Mouse (Mus musculus): ENCODE results near the gene Olfr612. TPM values are rescaled to one million over a fixed set of nuclear protein-coding genes. Genes with fewer than 3 reads are reported as not detected.
"Not testable (repeated sequence)": the region's sequence is repeated elsewhere in the genome, so short reads cannot be mapped to it uniquely, and the experiment has no call there.

Olfr612 gene
- polyA plus RNA-seq (2015; fragmentation: Nextera tagmentation; extraction: Ambion mirVana): not detected in 2 replicates

GRCm38 (mm10) chr7:103542617-103543016 is at the start of gene Olfr612:
Olfr612 (minus strand) TSS chr7:103542717.
- not testable (repeated sequence) for H3K4me1 ChIP-seq (replicated peaks); H3K4me2 ChIP-seq; H3K36me3 ChIP-seq; H3K27ac ChIP-seq; DNase-seq; H3K9me3 ChIP-seq (replicated peaks); H3K4me3 ChIP-seq (replicated peaks); H3K9ac ChIP-seq; H3K27me3 ChIP-seq; ATAC-seq (ENCODE audit: low read depth)
- WGBS (ENCODE audit: insufficient replicate concordance): 62% methylated on average over 2 of the region's 2 CpGs

GRCm38 (mm10) chr7:103589803-103590202 is 47.3 kb upstream of the Olfr612 start, which contains the start of gene Olfr618:
Olfr618 (plus strand) TSS chr7:103590103.
- DNase-seq: no peak
- WGBS (ENCODE audit: insufficient replicate concordance): 42% methylated on average over 2 of the region's 2 CpGs

GRCm38 (mm10) chr7:103572761-103573160 is 30.2 kb upstream of the Olfr612 start, which contains the start of gene Olfr617:
Olfr617 (plus strand) TSS chr7:103573061.
- Histone ChIP-seq H3K9ac (no peak within 1 kb of the TSS), H3K27ac (no peak within 1 kb of the TSS), H3K4me3 (replicated peaks) (no peak within 1 kb of the TSS), H3K4me1 (replicated peaks) (no peaks in the 10 kb centered on the region), H3K9me3 (replicated peaks) (no peaks in the 10 kb centered on the region), H3K27me3 (no peaks in the 10 kb centered on the region), H3K4me2 (no peak within 1 kb of the TSS), H3K36me3 (no peaks in the 10 kb centered on the region)
- WGBS (ENCODE audit: insufficient replicate concordance): 64% methylated on average over 1 of the region's 1 CpGs
- no peak for ATAC-seq (ENCODE audit: low read depth)
- no peak for DNase-seq

More at GRCm38 (mm10) chr7:103589803-103590202, 47.3 kb upstream of the Olfr612 start, which contains the start of gene Olfr618:
- no peaks in the 10 kb centered on the region for H3K27me3 ChIP-seq
- H3K4me1 ChIP-seq (replicated peaks): no peaks in the 10 kb centered on the region
- H3K9me3 ChIP-seq (replicated peaks): no peaks in the 10 kb centered on the region
- no peaks in the 10 kb centered on the region for H3K36me3 ChIP-seq
- ATAC-seq (ENCODE audit: low read depth): no peak
- no peak within 1 kb of the TSS for H3K4me3 ChIP-seq (replicated peaks)
- no peak within 1 kb of the TSS for H3K27ac ChIP-seq
- H3K4me2 ChIP-seq: no peak within 1 kb of the TSS
- H3K9ac ChIP-seq: no peak within 1 kb of the TSS

- no peak within 1 kb of the TSS for H3K4me3 ChIP-seq (replicated peaks)
- H3K4me2 ChIP-seq: no peak within 1 kb of the TSS
- H3K27me3 ChIP-seq: no peaks in the 10 kb centered on the region
- ATAC-seq (ENCODE audit: low read depth): no peak
- no peaks in the 10 kb centered on the region for H3K36me3 ChIP-seq
- no peaks in the 10 kb centered on the region for H3K9me3 ChIP-seq (replicated peaks)
- no peaks in the 10 kb centered on the region for H3K4me1 ChIP-seq (replicated peaks)
- DNase-seq: no peak
- WGBS (ENCODE audit: insufficient replicate concordance): 44% methylated on average over 3 of the region's 3 CpGs
- H3K9ac ChIP-seq: no peak within 1 kb of the TSS
- H3K27ac ChIP-seq: no peak within 1 kb of the TSS
These were observed 26.5 kb upstream of the Olfr612 start, which contains the start of gene Olfr616 for GRCm38 (mm10) chr7:103569043-103569442. Olfr616 (minus strand) TSS chr7:103569143.

- DNase-seq (no peak), ATAC-seq (ENCODE audit: low read depth) (no peak)
- H3K27me3 ChIP-seq: no peaks in the 10 kb centered on the region
- no peak within 1 kb of the TSS for H3K4me3 ChIP-seq (replicated peaks)
- 43% methylated on average over 2 of the region's 2 CpGs for WGBS (ENCODE audit: insufficient replicate concordance)
- no peak within 1 kb of the TSS for H3K4me2 ChIP-seq
- H3K9me3 ChIP-seq (replicated peaks): no peaks in the 10 kb centered on the region
- H3K9ac ChIP-seq: no peak within 1 kb of the TSS
- H3K27ac ChIP-seq: no peak within 1 kb of the TSS
- H3K4me1 ChIP-seq (replicated peaks): no peaks in the 10 kb centered on the region
- no peaks in the 10 kb centered on the region for H3K36me3 ChIP-seq
These were observed 13.3 kb upstream of the Olfr612 start, which contains the start of gene Olfr615 for GRCm38 (mm10) chr7:103555779-103556178. Olfr615 (plus strand) TSS chr7:103556079.

- no peak for DNase-seq
- Histone ChIP-seq H3K9ac (no peak within 1 kb of the TSS), H3K4me3 (replicated peaks) (no peak within 1 kb of the TSS), H3K36me3 (no peaks in the 10 kb centered on the region), H3K27ac (no peak within 1 kb of the TSS), H3K27me3 (no peaks in the 10 kb centered on the region), H3K9me3 (replicated peaks) (no peaks in the 10 kb centered on the region), H3K4me1 (replicated peaks) (no peaks in the 10 kb centered on the region), H3K4me2 (no peak within 1 kb of the TSS)
- 46% methylated on average over 2 of the region's 2 CpGs for WGBS (ENCODE audit: insufficient replicate concordance)
- ATAC-seq (ENCODE audit: low read depth): no peak
These were observed 5.3 kb upstream of the Olfr612 start, which contains the start of gene Olfr613 for GRCm38 (mm10) chr7:103547774-103548173. Olfr613 (plus strand) TSS chr7:103548074.

GRCm38 (mm10) chr7:103520746-103521145 is 21.8 kb downstream of the Olfr612 start, which contains the start of gene Olfr611:
Olfr611 (minus strand) TSS chr7:103520846.
- not testable (repeated sequence) for H3K9me3 ChIP-seq (replicated peaks); H3K36me3 ChIP-seq; H3K27ac ChIP-seq; DNase-seq; H3K9ac ChIP-seq; H3K4me3 ChIP-seq (replicated peaks); ATAC-seq (ENCODE audit: low read depth); H3K4me1 ChIP-seq (replicated peaks); H3K27me3 ChIP-seq; H3K4me2 ChIP-seq
- 53% methylated on average over 1 of the region's 1 CpGs for WGBS (ENCODE audit: insufficient replicate concordance)

- WGBS (ENCODE audit: insufficient replicate concordance): 58% methylated on average over 2 of the region's 2 CpGs
- DNase-seq: no peak
These were observed 30.5 kb downstream of the Olfr612 start, which contains the start of gene Olfr610 for GRCm38 (mm10) chr7:103512022-103512421. Olfr610 (minus strand) TSS chr7:103512122.

GRCm38 (mm10) chr7:103497962-103498361 is 44.6 kb downstream of the Olfr612 start, which contains the start of gene Olfr609:
Olfr609 (minus strand) TSS chr7:103498062.
- H3K27ac ChIP-seq: no peak within 1 kb of the TSS
- H3K4me3 ChIP-seq (replicated peaks): no peak within 1 kb of the TSS
- 51% methylated on average over 1 of the region's 1 CpGs for WGBS (ENCODE audit: insufficient replicate concordance)
- DNase-seq (no peak), ATAC-seq (ENCODE audit: low read depth) (no peak)
- H3K4me1 ChIP-seq (replicated peaks): no peaks in the 10 kb centered on the region
- H3K27me3 ChIP-seq: no peaks in the 10 kb centered on the region
- H3K9ac ChIP-seq: no peak within 1 kb of the TSS
- H3K4me2 ChIP-seq: no peak within 1 kb of the TSS
- no peaks in the 10 kb centered on the region for H3K36me3 ChIP-seq
- no peaks in the 10 kb centered on the region for H3K9me3 ChIP-seq (replicated peaks)

More at GRCm38 (mm10) chr7:103512022-103512421, 30.5 kb downstream of the Olfr612 start, which contains the start of gene Olfr610:
- Histone ChIP-seq H3K4me3 (replicated peaks) (no peak within 1 kb of the TSS), H3K9ac (no peak within 1 kb of the TSS), H3K36me3 (no peaks in the 10 kb centered on the region), H3K9me3 (replicated peaks) (no peaks in the 10 kb centered on the region), H3K4me2 (no peak within 1 kb of the TSS), H3K27ac (no peak within 1 kb of the TSS), H3K27me3 (no peaks in the 10 kb centered on the region), H3K4me1 (replicated peaks) (no peaks in the 10 kb centered on the region)
- ATAC-seq (ENCODE audit: low read depth): no peak

Small RNA genes lying within 50 kb of the gene (microRNA-seq; reads per million reads assigned to microRNA genes)
- gene Gm26506: not detected

Other genes with a start within 250 kb of the Olfr612 start
- not detected in 2 replicates for gene Olfr596, start 237.1 kb downstream of the Olfr612 start, polyA plus RNA-seq (2015; fragmentation: Nextera tagmentation; extraction: Ambion mirVana)
- not detected in 2 replicates for gene Olfr597, start 226.4 kb downstream of the Olfr612 start, polyA plus RNA-seq (2015; fragmentation: Nextera tagmentation; extraction: Ambion mirVana)
- not detected in 2 replicates for gene Olfr598, start 219.1 kb downstream of the Olfr612 start, polyA plus RNA-seq (2015; fragmentation: Nextera tagmentation; extraction: Ambion mirVana)
- gene Olfr599, start 206.8 kb downstream of the Olfr612 start, polyA plus RNA-seq (2015; fragmentation: Nextera tagmentation; extraction: Ambion mirVana): not detected in 2 replicates
- gene Olfr600, start 193.0 kb downstream of the Olfr612 start, polyA plus RNA-seq (2015; fragmentation: Nextera tagmentation; extraction: Ambion mirVana): not detected in 2 replicates
- gene Olfr601, start 180.1 kb downstream of the Olfr612 start, polyA plus RNA-seq (2015; fragmentation: Nextera tagmentation; extraction: Ambion mirVana): not detected in 2 replicates
- gene Olfr603, start 156.5 kb downstream of the Olfr612 start, polyA plus RNA-seq (2015; fragmentation: Nextera tagmentation; extraction: Ambion mirVana): not detected in 2 replicates
- not detected in 2 replicates for gene Usp17lc, start 127.6 kb downstream of the Olfr612 start, polyA plus RNA-seq (2015; fragmentation: Nextera tagmentation; extraction: Ambion mirVana)
- not detected in 2 replicates for gene Olfr605, start 97.3 kb downstream of the Olfr612 start, polyA plus RNA-seq (2015; fragmentation: Nextera tagmentation; extraction: Ambion mirVana)
- gene Olfr606, start 93.7 kb downstream of the Olfr612 start, polyA plus RNA-seq (2015; fragmentation: Nextera tagmentation; extraction: Ambion mirVana): not detected in 2 replicates
- gene Olfr607, start 78.6 kb downstream of the Olfr612 start, polyA plus RNA-seq (2015; fragmentation: Nextera tagmentation; extraction: Ambion mirVana): not detected in 2 replicates
- not detected in 2 replicates for gene Olfr608, start 72.8 kb downstream of the Olfr612 start, polyA plus RNA-seq (2015; fragmentation: Nextera tagmentation; extraction: Ambion mirVana)
- not detected in 2 replicates for gene Olfr609, start 44.7 kb downstream of the Olfr612 start, polyA plus RNA-seq (2015; fragmentation: Nextera tagmentation; extraction: Ambion mirVana)
- not detected in 2 replicates for gene Olfr610, start 30.6 kb downstream of the Olfr612 start, polyA plus RNA-seq (2015; fragmentation: Nextera tagmentation; extraction: Ambion mirVana)
- not detected in 2 replicates for gene Olfr611, start 21.9 kb downstream of the Olfr612 start, polyA plus RNA-seq (2015; fragmentation: Nextera tagmentation; extraction: Ambion mirVana)
- not detected in 2 replicates for gene Olfr613, start 5.4 kb upstream of the Olfr612 start, polyA plus RNA-seq (2015; fragmentation: Nextera tagmentation; extraction: Ambion mirVana)
- not detected in 2 replicates for gene Olfr615, start 13.4 kb upstream of the Olfr612 start, polyA plus RNA-seq (2015; fragmentation: Nextera tagmentation; extraction: Ambion mirVana)
- not detected in 2 replicates for gene Olfr616, start 26.4 kb upstream of the Olfr612 start, polyA plus RNA-seq (2015; fragmentation: Nextera tagmentation; extraction: Ambion mirVana)
- not detected in 2 replicates for gene Olfr617, start 30.3 kb upstream of the Olfr612 start, polyA plus RNA-seq (2015; fragmentation: Nextera tagmentation; extraction: Ambion mirVana)
- gene Olfr618, start 47.4 kb upstream of the Olfr612 start, polyA plus RNA-seq (2015; fragmentation: Nextera tagmentation; extraction: Ambion mirVana): not detected in 2 replicates
- not detected in 2 replicates for gene Olfr619, start 57.9 kb upstream of the Olfr612 start, polyA plus RNA-seq (2015; fragmentation: Nextera tagmentation; extraction: Ambion mirVana)
- gene Olfr620, start 69.8 kb upstream of the Olfr612 start, polyA plus RNA-seq (2015; fragmentation: Nextera tagmentation; extraction: Ambion mirVana): not detected in 2 replicates
- not detected in 2 replicates for gene Olfr622, start 100.0 kb upstream of the Olfr612 start, polyA plus RNA-seq (2015; fragmentation: Nextera tagmentation; extraction: Ambion mirVana)
- gene Olfr623, start 121.0 kb upstream of the Olfr612 start, polyA plus RNA-seq (2015; fragmentation: Nextera tagmentation; extraction: Ambion mirVana): not detected in 2 replicates
- gene Olfr624, start 128.5 kb upstream of the Olfr612 start, polyA plus RNA-seq (2015; fragmentation: Nextera tagmentation; extraction: Ambion mirVana): 0.02 TPM in 1 of 2 replicates, not detected in the other
- gene Olfr625-ps1, start 140.0 kb upstream of the Olfr612 start, polyA plus RNA-seq (2015; fragmentation: Nextera tagmentation; extraction: Ambion mirVana): not detected in 2 replicates
- not detected in 2 replicates for gene Olfr243, start 172.0 kb upstream of the Olfr612 start, polyA plus RNA-seq (2015; fragmentation: Nextera tagmentation; extraction: Ambion mirVana)
- not detected in 2 replicates for gene Olfr628, start 187.7 kb upstream of the Olfr612 start, polyA plus RNA-seq (2015; fragmentation: Nextera tagmentation; extraction: Ambion mirVana)
- 0.08 and 0.17 TPM in 2 replicates for gene Olfr629, start 202.2 kb upstream of the Olfr612 start, polyA plus RNA-seq (2015; fragmentation: Nextera tagmentation; extraction: Ambion mirVana)
- not detected in 2 replicates for gene Olfr630, start 214.6 kb upstream of the Olfr612 start, polyA plus RNA-seq (2015; fragmentation: Nextera tagmentation; extraction: Ambion mirVana)
- not detected in 2 replicates for gene Olfr69, start 228.9 kb upstream of the Olfr612 start, polyA plus RNA-seq (2015; fragmentation: Nextera tagmentation; extraction: Ambion mirVana)
- gene Olfr68, start 237.0 kb upstream of the Olfr612 start, polyA plus RNA-seq (2015; fragmentation: Nextera tagmentation; extraction: Ambion mirVana): not detected in 2 replicates
- not detected in 2 replicates for gene Olfr67, start 249.1 kb upstream of the Olfr612 start, polyA plus RNA-seq (2015; fragmentation: Nextera tagmentation; extraction: Ambion mirVana)

Measured in liver, embryonic 13.5 days (tissue).